Mouse (Mus musculus): ENCODE measurements around the gene Rarres1. TPM values are rescaled to one million over a fixed set of nuclear protein-coding genes. Genes with fewer than 3 reads are reported as not detected.

Rarres1 gene
- total and polyA plus RNA-seq, 3 experiments, result 0.34 TPM; not detected in 2

GRCm38 (mm10) chr3:67505286-67505685 is 10.0 kb downstream of the Rarres1 start:
- Histone ChIP-seq H3K4me1 (ENCODE audit: control insufficient read depth in 1 of 2, insufficient read depth in 2 of 2) (peaks cover 5 to 9% of the 10 kb centered on the region in 2 experiments; a peak in 2 of 4 replicates), H3K4me2 (ENCODE audit: insufficient read depth, low read depth, poor library complexity, severe bottlenecking) (no peak overlapping the region), H3K27ac (ENCODE audit: insufficient read depth, low read depth) (no peak overlapping the region), H3K36me3 (replicated peaks in 1 of 2; ENCODE audit: control insufficient read depth in 1 of 2, insufficient read depth in 1 of 2, low read length in 1 of 2) (no peaks in the 10 kb centered on the region), H3K79me2 (replicated peaks; ENCODE audit: control insufficient read depth, extremely low read depth, insufficient read depth, poor library complexity, severe bottlenecking) (no peaks in the 10 kb centered on the region), H3K9me3 (replicated peaks; ENCODE audit: low read length) (no peaks in the 10 kb centered on the region), H3K9ac (ENCODE audit: insufficient read depth, low read depth) (no peak overlapping the region), H3K27me3 (replicated peaks) (no peaks in the 10 kb centered on the region), H3K4me3 (replicated peaks in 1 of 3; ENCODE audit: low read depth in 2 of 3, low read length in 2 of 3, poor library complexity in 1 of 3) (no peak overlapping the region)
- in situ Hi-C loops (cut with MboI; ENCODE audit: low pct_ligation_motif_present, low pct_unique_long_range_greater_than_20kb, low sequenced_read_pairs) (no loop called here), dilution Hi-C loops (cut with MboI; ENCODE audit: extremely low pct_ligation_motif_present, extremely low pct_unique_long_range_greater_than_20kb, low sequenced_read_pairs) (no loop called here)
- no peak for DNase-seq (ENCODE audit: extremely low read depth)
- TF ChIP-seq CHD1 (IDR thresholded peaks at IDR 0.05; ENCODE audit: low read depth, low read length) (no peak), IRF4 (IDR thresholded peaks at IDR 0.05; ENCODE audit: low read depth, low read length) (no peak), ETS1 (conservative IDR thresholded peaks at IDR 0.05; ENCODE audit: low read depth, low read length) (no peak), CHD2 (IDR thresholded peaks at IDR 0.05; ENCODE audit: low read length) (no peak), SIN3A (IDR thresholded peaks at IDR 0.05; ENCODE audit: low read length) (no peak), HCFC1 (IDR thresholded peaks at IDR 0.05; ENCODE audit: low read depth, low read length) (no peak), ZMIZ1 (IDR thresholded peaks at IDR 0.05; ENCODE audit: low read depth, low read length) (no peak), ELF1 (IDR thresholded peaks at IDR 0.05; ENCODE audit: low read depth, low read length) (no peak), USF2 (conservative IDR thresholded peaks at IDR 0.05; ENCODE audit: low read depth, low read length) (no peak), ZKSCAN1 (IDR thresholded peaks at IDR 0.05; ENCODE audit: borderline replicate concordance, low read depth, low read length) (no peak), CTCF (conservative IDR thresholded peaks at IDR 0.05 in 1 of 2, IDR thresholded peaks at IDR 0.05 in 1 of 2; ENCODE audit: low read depth in 2 of 2, low read length in 2 of 2) (no peak), UBTF (IDR thresholded peaks at IDR 0.05; ENCODE audit: low read depth, low read length) (no peak), BHLHE40 (IDR thresholded peaks at IDR 0.05; ENCODE audit: low read depth, low read length) (no peak), ZC3H11A (IDR thresholded peaks at IDR 0.05; ENCODE audit: low read depth, low read length) (no peak)

- H3K9me3 ChIP-seq (replicated peaks; ENCODE audit: low read length), result no peaks in the 10 kb centered on the region
- in situ Hi-C loops (cut with MboI; ENCODE audit: low pct_ligation_motif_present, low pct_unique_long_range_greater_than_20kb, low sequenced_read_pairs), result no loop called here
Measured at GRCm38 (mm10) chr3:67503878-67504277, 11.4 kb downstream of the Rarres1 start.

More at GRCm38 (mm10) chr3:67503878-67504277, 11.4 kb downstream of the Rarres1 start:
- Histone ChIP-seq H3K27ac (ENCODE audit: insufficient read depth, low read depth) (no peak overlapping the region), H3K4me3 (replicated peaks in 1 of 3; ENCODE audit: low read depth in 2 of 3, low read length in 2 of 3, poor library complexity in 1 of 3) (no peak overlapping the region), H3K79me2 (replicated peaks; ENCODE audit: control insufficient read depth, extremely low read depth, insufficient read depth, poor library complexity, severe bottlenecking) (no peaks in the 10 kb centered on the region), H3K9ac (ENCODE audit: insufficient read depth, low read depth) (no peak overlapping the region), H3K4me1 (ENCODE audit: control insufficient read depth in 1 of 2, insufficient read depth in 2 of 2) (peaks cover 5 to 10% of the 10 kb centered on the region in 2 experiments; a peak in 2 of 4 replicates), H3K36me3 (replicated peaks in 1 of 2; ENCODE audit: control insufficient read depth in 1 of 2, insufficient read depth in 1 of 2, low read length in 1 of 2) (no peaks in the 10 kb centered on the region), H3K4me2 (ENCODE audit: insufficient read depth, low read depth, poor library complexity, severe bottlenecking) (no peak overlapping the region), H3K27me3 (replicated peaks) (no peaks in the 10 kb centered on the region)
- dilution Hi-C loops (cut with MboI; ENCODE audit: extremely low pct_ligation_motif_present, extremely low pct_unique_long_range_greater_than_20kb, low sequenced_read_pairs), result no loop called here
- DNase-seq (ENCODE audit: extremely low read depth), result no peak
- no peak for TF ChIP-seq ZNF384 (IDR thresholded peaks at IDR 0.05; ENCODE audit: low read depth, low read length)
- no peak for TF ChIP-seq UBTF (IDR thresholded peaks at IDR 0.05; ENCODE audit: low read depth, low read length)
- TF ChIP-seq JUN (IDR thresholded peaks at IDR 0.05; ENCODE audit: insufficient read depth, low read depth, low read length), result no peak
- TF ChIP-seq PAX5 (IDR thresholded peaks at IDR 0.05; ENCODE audit: low read length), result no peak
- no peak for TF ChIP-seq ETS1 (conservative IDR thresholded peaks at IDR 0.05; ENCODE audit: low read depth, low read length)
- no peak for TF ChIP-seq HCFC1 (IDR thresholded peaks at IDR 0.05; ENCODE audit: low read depth, low read length)
- TF ChIP-seq GABPA (IDR thresholded peaks at IDR 0.05; ENCODE audit: insufficient replicate concordance, low read depth, low read length), result no peak
- TF ChIP-seq POLR2AphosphoS2 (IDR thresholded peaks at IDR 0.05; ENCODE audit: low read depth, low read length), result no peak
- no peak for TF ChIP-seq MEF2A (IDR thresholded peaks at IDR 0.05; ENCODE audit: borderline replicate concordance, low read depth, low read length)
- no peak for TF ChIP-seq ZC3H11A (IDR thresholded peaks at IDR 0.05; ENCODE audit: low read depth, low read length)
- no peak for TF ChIP-seq EP300 (IDR thresholded peaks at IDR 0.05; ENCODE audit: low read length)
